Mouse (Mus musculus) neural tube, embryonic 15.5 days (tissue): ENCODE results near the gene Tet2. TPM values are rescaled to one million over a fixed set of nuclear protein-coding genes. Genes with fewer than 3 reads are reported as not detected.

ENCODE experiments used
- ATAC-seq: fragments of 200-750 bp; cut with Nextera tagmentation; 2 replicates; pipeline ENCODE4 v1.8.0; 2017; ENCODE audit warnings: mild to moderate bottlenecking, moderate TSS enrichment, moderate library complexity; ENCODE audit not compliant: low FRiP score
- H3K27ac ChIP-seq: fragments of 300-500 bp; sonication (generic); replicated peaks from 2 replicates; pipeline ENCODE4 v1.5.1; 2015; ENCODE audit warnings: mild to moderate bottlenecking, inconsistent platforms
- H3K27me3 ChIP-seq: fragments of 300-500 bp; sonication (generic); replicated peaks from 2 replicates; pipeline ENCODE4 v1.6.1; 2015; ENCODE audit warnings: inconsistent platforms
- H3K36me3 ChIP-seq: fragments of 300-500 bp; sonication (generic); 2 replicates; pipeline ENCODE4 v1.6.1; 2015; ENCODE audit warnings: inconsistent platforms
- H3K4me1 ChIP-seq: fragments of 300-500 bp; sonication (generic); 2 replicates; pipeline ENCODE4 v1.6.1; 2015; ENCODE audit warnings: inconsistent platforms
- H3K4me2 ChIP-seq: fragments of 300-500 bp; sonication (generic); 2 replicates; pipeline ENCODE4 v1.6.1; 2015; ENCODE audit warnings: inconsistent platforms, mild to moderate bottlenecking, moderate library complexity
- H3K4me3 ChIP-seq: fragments of 300-500 bp; sonication (generic); replicated peaks from 2 replicates; pipeline ENCODE4 v1.5.1; 2015; ENCODE audit warnings: mild to moderate bottlenecking, inconsistent platforms
- H3K9ac ChIP-seq: fragments of 300-500 bp; sonication (generic); replicated peaks from 2 replicates; pipeline ENCODE4 v1.6.1; 2015; ENCODE audit warnings: mild to moderate bottlenecking, inconsistent platforms
- H3K9me3 ChIP-seq: fragments of 300-500 bp; sonication (generic); replicated peaks from 2 replicates; pipeline ENCODE4 v1.6.1; 2016; ENCODE audit warnings: inconsistent platforms
- WGBS: fragments of 180-500 bp; shearing (Covaris S2); methylation state at CpG from one replicate; pipeline ENCODE4 v1.1.7; 2015; ENCODE audit warnings: mixed read lengths; 5-methylcytosine and 5-hydroxymethylcytosine counted together
- polyA plus RNA-seq: library from polyadenylated mRNA; unstranded; fragments of >200 nt; fragmentation: Nextera tagmentation; extraction: Ambion mirVana; gene quantifications from 2 replicates; pipeline ENCODE4 v1.2.1, GENCODE M21; 2015

The Tet2 gene
- polyA plus RNA-seq, 1 experiment from 2014 or later: 15.2 TPM

- H3K4me3 ChIP-seq: no peak overlapping the region
- no peaks in the 10 kb centered on the region for H3K9me3 ChIP-seq
- no peak overlapping the region for H3K4me2 ChIP-seq
- H3K27me3 ChIP-seq: no peaks in the 10 kb centered on the region
- no peak for ATAC-seq
- peaks cover 12% of the 10 kb centered on the region for H3K4me1 ChIP-seq
- no peak overlapping the region for H3K9ac ChIP-seq
- no peaks in the 10 kb centered on the region for H3K36me3 ChIP-seq
- H3K27ac ChIP-seq: no peak overlapping the region
- 74% methylated on average over 3 of the region's 3 CpGs for WGBS
Observed at GRCm38 (mm10) chr3:133530664-133531063, 14.3 kb downstream of the Tet2 start.

GRCm38 (mm10) chr3:133526119-133526723, 18.7 kb downstream of the Tet2 start:
- Histone ChIP-seq H3K4me2 (no peak overlapping the region), H3K27me3 (no peaks in the 10 kb centered on the region), H3K27ac (no peak overlapping the region), H3K4me1 (no peaks in the 10 kb centered on the region), H3K9me3 (no peaks in the 10 kb centered on the region), H3K4me3 (no peak overlapping the region), H3K9ac (no peak overlapping the region), H3K36me3 (no peaks in the 10 kb centered on the region)
- ATAC-seq: no peak
- 78% methylated on average over 4 of the region's 4 CpGs for WGBS

- 87% methylated on average over 1 of the region's 1 CpGs for WGBS
Observed at GRCm38 (mm10) chr3:133525578-133525977, 19.4 kb downstream of the Tet2 start.

GRCm38 (mm10) chr3:133524341-133525050, 20.4 kb downstream of the Tet2 start:
- Histone ChIP-seq H3K27me3 (no peaks in the 10 kb centered on the region), H3K4me1 (no peaks in the 10 kb centered on the region), H3K9me3 (no peaks in the 10 kb centered on the region), H3K4me2 (no peak overlapping the region), H3K36me3 (no peaks in the 10 kb centered on the region), H3K27ac (no peak overlapping the region), H3K4me3 (no peak overlapping the region), H3K9ac (no peak overlapping the region)
- ATAC-seq: no peak
- 84% methylated on average over 4 of the region's 4 CpGs for WGBS

More at GRCm38 (mm10) chr3:133525578-133525977, 19.4 kb downstream of the Tet2 start:
- Histone ChIP-seq H3K27ac (no peak overlapping the region), H3K4me3 (no peak overlapping the region), H3K27me3 (no peaks in the 10 kb centered on the region), H3K9ac (no peak overlapping the region), H3K36me3 (no peaks in the 10 kb centered on the region), H3K9me3 (no peaks in the 10 kb centered on the region), H3K4me2 (no peak overlapping the region), H3K4me1 (no peaks in the 10 kb centered on the region)
- ATAC-seq: no peak

GRCm38 (mm10) chr3:133523191-133523590, 21.7 kb downstream of the Tet2 start:
- no peaks in the 10 kb centered on the region for H3K36me3 ChIP-seq
- no peak overlapping the region for H3K4me2 ChIP-seq
- WGBS: 94% methylated on average over 6 of the region's 6 CpGs
- no peaks in the 10 kb centered on the region for H3K9me3 ChIP-seq
- no peaks in the 10 kb centered on the region for H3K27me3 ChIP-seq
- H3K27ac ChIP-seq: no peak overlapping the region
- no peaks in the 10 kb centered on the region for H3K4me1 ChIP-seq
- no peak overlapping the region for H3K4me3 ChIP-seq
- no peak overlapping the region for H3K9ac ChIP-seq
- no peak for ATAC-seq

GRCm38 (mm10) chr3:133522289-133522688, 22.6 kb downstream of the Tet2 start:
- WGBS: 59% methylated on average over 7 of the region's 7 CpGs
- ATAC-seq: no peak
- H3K4me2 ChIP-seq: no peak overlapping the region

GRCm38 (mm10) chr3:133518801-133519200, 26.1 kb downstream of the Tet2 start:
- Histone ChIP-seq H3K27me3 (no peaks in the 10 kb centered on the region), H3K4me2 (no peak overlapping the region), H3K36me3 (no peaks in the 10 kb centered on the region), H3K9ac (no peak overlapping the region), H3K27ac (no peak overlapping the region), H3K9me3 (no peaks in the 10 kb centered on the region), H3K4me1 (peaks cover 9% of the 10 kb centered on the region; the same call in 1 of the 2 replicates), H3K4me3 (no peak overlapping the region)
- WGBS: 84% methylated on average over 3 of the region's 3 CpGs
- no peak for ATAC-seq

More at GRCm38 (mm10) chr3:133522289-133522688, 22.6 kb downstream of the Tet2 start:
- H3K9me3 ChIP-seq: no peaks in the 10 kb centered on the region
- H3K4me3 ChIP-seq: no peak overlapping the region
- no peak overlapping the region for H3K27ac ChIP-seq
- H3K4me1 ChIP-seq: 0 out of 2 replicates have a peak, but pooled peaks cover 2% of the 10 kb centered on the region
- no peak overlapping the region for H3K9ac ChIP-seq
- H3K27me3 ChIP-seq: no peaks in the 10 kb centered on the region
- no peaks in the 10 kb centered on the region for H3K36me3 ChIP-seq

- Histone ChIP-seq H3K4me1 (peaks cover 9% of the 10 kb centered on the region; the same call in 1 of the 2 replicates), H3K9ac (no peak overlapping the region), H3K27me3 (no peaks in the 10 kb centered on the region), H3K27ac (no peak overlapping the region), H3K36me3 (no peaks in the 10 kb centered on the region; the same call in 1 of the 2 replicates), H3K9me3 (no peaks in the 10 kb centered on the region), H3K4me3 (no peak overlapping the region), H3K4me2 (no peak overlapping the region)
- no peak for ATAC-seq
- 93% methylated on average over 6 of the region's 6 CpGs for WGBS
Observed at GRCm38 (mm10) chr3:133518116-133518515, 26.8 kb downstream of the Tet2 start.

GRCm38 (mm10) chr3:133517406-133517805, 27.5 kb downstream of the Tet2 start:
- H3K4me3 ChIP-seq: no peak overlapping the region
- H3K36me3 ChIP-seq: peaks cover 3% of the 10 kb centered on the region; the same call in 1 of the 2 replicates
- H3K9me3 ChIP-seq: no peaks in the 10 kb centered on the region
- no peak overlapping the region for H3K4me2 ChIP-seq
- no peak overlapping the region for H3K9ac ChIP-seq
- H3K27ac ChIP-seq: no peak overlapping the region
- H3K27me3 ChIP-seq: no peaks in the 10 kb centered on the region
- WGBS: 88% methylated on average over 6 of the region's 6 CpGs
- peaks cover 9% of the 10 kb centered on the region; the same call in 1 of the 2 replicates for H3K4me1 ChIP-seq
- no peak for ATAC-seq

GRCm38 (mm10) chr3:133516137-133516536, 28.8 kb downstream of the Tet2 start:
- peaks cover 9% of the 10 kb centered on the region; the same call in 1 of the 2 replicates for H3K4me1 ChIP-seq
- peaks cover 9% of the 10 kb centered on the region; the same call in 1 of the 2 replicates for H3K36me3 ChIP-seq
- WGBS: 41% methylated on average over 6 of the region's 6 CpGs
- no peaks in the 10 kb centered on the region for H3K9me3 ChIP-seq
- no peak overlapping the region for H3K4me3 ChIP-seq
- H3K27ac ChIP-seq: no peak overlapping the region
- no peak overlapping the region for H3K9ac ChIP-seq
- ATAC-seq: no peak
- no peak overlapping the region for H3K4me2 ChIP-seq
- no peaks in the 10 kb centered on the region for H3K27me3 ChIP-seq

- Histone ChIP-seq H3K27ac (no peak overlapping the region), H3K9me3 (no peaks in the 10 kb centered on the region), H3K4me3 (no peak overlapping the region), H3K9ac (no peak overlapping the region), H3K27me3 (no peaks in the 10 kb centered on the region), H3K4me1 (peaks cover 9% of the 10 kb centered on the region; the same call in 1 of the 2 replicates), H3K4me2 (no peak overlapping the region), H3K36me3 (peaks cover 9% of the 10 kb centered on the region; the same call in 1 of the 2 replicates)
- ATAC-seq: no peak
- WGBS: 93% methylated on average over 8 of the region's 8 CpGs
Observed at GRCm38 (mm10) chr3:133515204-133515969, 29.6 kb downstream of the Tet2 start.
